Mouse (Mus musculus) gastrocnemius, postnatal 14 days (tissue): ENCODE measurements at regions not wholly inside any gene's neighbourhood (a gene's known extent, or its start where the extent isn't known, plus 50 kb on each side); places are given as distances from the start of the nearest gene placed in this dataset.

ENCODE experiments used
- DNase-seq: peaks from one replicate; pipeline ENCODE4 v3.0.0; 2021; ENCODE audit warnings: mixed read lengths
- intact Hi-C: fragments of 180-260 bp; cut with DNase I; formaldehyde crosslinking; loops from one replicate; pipeline ENCODE4 v1.15.1; 2025; ENCODE audit warnings: low total_unique reads

GRCm38 (mm10) chr19:32960196-32960947 is 203.1 kb downstream of the Pten start:
- DNase-seq = no peak
- intact Hi-C loops = no loop called here

GRCm38 (mm10) chr19:32961525-32961924 is 204.2 kb downstream of the Pten start:
- no peak for DNase-seq
- intact Hi-C loops = no loop called here

GRCm38 (mm10) chr19:32963983-32964382 is 206.7 kb downstream of the Pten start:
- intact Hi-C loops = no loop called here

GRCm38 (mm10) chr19:32965488-32965887 is 208.2 kb downstream of the Pten start:
- intact Hi-C loops = no loop called here
- DNase-seq = no peak

More at GRCm38 (mm10) chr19:32963983-32964382, 206.7 kb downstream of the Pten start:
- DNase-seq = no peak

GRCm38 (mm10) chr19:32969213-32969776 is 212.0 kb downstream of the Pten start:
- intact Hi-C loops = no loop called here
- no peak for DNase-seq

GRCm38 (mm10) chr19:32972116-32972515 is 214.8 kb downstream of the Pten start:
- intact Hi-C loops = no loop called here
- DNase-seq = no peak

- no peak for DNase-seq
- intact Hi-C loops = no loop called here
These were observed 215.8 kb downstream of the Pten start for GRCm38 (mm10) chr19:32973130-32973529.

- peak; percentile 55 for DNase-seq
- intact Hi-C loops = no loop called here
These were observed 217.5 kb downstream of the Pten start for GRCm38 (mm10) chr19:32974778-32975240.

GRCm38 (mm10) chr19:32975303-32975702 is 218.0 kb downstream of the Pten start:
- intact Hi-C loops = no loop called here
- no peak for DNase-seq

- DNase-seq = no peak
- intact Hi-C loops = no loop called here
These were observed 219.2 kb downstream of the Pten start for GRCm38 (mm10) chr19:32976507-32976906.

- no peak for DNase-seq
- intact Hi-C loops = no loop called here
These were observed 220.9 kb downstream of the Pten start for GRCm38 (mm10) chr19:32978037-32978745.

GRCm38 (mm10) chr19:32980142-32980541 is 222.8 kb downstream of the Pten start:
- intact Hi-C loops = no loop called here

GRCm38 (mm10) chr19:32988713-32989112 is 231.4 kb downstream of the Pten start:
- intact Hi-C loops = no loop called here
- no peak for DNase-seq

More at GRCm38 (mm10) chr19:32980142-32980541, 222.8 kb downstream of the Pten start:
- DNase-seq = no peak

GRCm38 (mm10) chr19:32989346-32989745 is 232.0 kb downstream of the Pten start:
- no peak for DNase-seq
- intact Hi-C loops = no loop called here

- intact Hi-C loops = no loop called here
- no peak for DNase-seq
These were observed 233.3 kb downstream of the Pten start for GRCm38 (mm10) chr19:32990576-32990975.

- intact Hi-C loops = no loop called here
- DNase-seq = no peak
These were observed 241.4 kb downstream of the Pten start for GRCm38 (mm10) chr19:32998576-32999170.

GRCm38 (mm10) chr19:33007582-33007981 is 250.3 kb downstream of the Pten start:
- no peak for DNase-seq
- intact Hi-C loops = no loop called here

- intact Hi-C loops = no loop called here
- DNase-seq = no peak
These were observed 250.8 kb downstream of the Pten start for GRCm38 (mm10) chr19:33008076-33008475.

- intact Hi-C loops = no loop called here
- DNase-seq = no peak
These were observed 251.5 kb downstream of the Pten start for GRCm38 (mm10) chr19:33008794-33009193.

- intact Hi-C loops = no loop called here
- DNase-seq = no peak
These were observed 253.7 kb downstream of the Pten start for GRCm38 (mm10) chr19:33010886-33011446.
